Mouse (Mus musculus): Measurements from ENCODE around the gene Pakap. TPM values are rescaled to one million over a fixed set of nuclear protein-coding genes. Genes with fewer than 3 reads are reported as not detected.
A peak's percentile ranks its signal among the peaks of the same experiment; 100 is the strongest.
"Not testable (repeated sequence)": the region's sequence is repeated elsewhere in the genome, so short reads cannot be mapped to it uniquely, and the experiment has no call there.

Pakap gene
- polyA plus RNA-seq, 1 experiment from 2014 or later, result 22.9 TPM

DNA sequence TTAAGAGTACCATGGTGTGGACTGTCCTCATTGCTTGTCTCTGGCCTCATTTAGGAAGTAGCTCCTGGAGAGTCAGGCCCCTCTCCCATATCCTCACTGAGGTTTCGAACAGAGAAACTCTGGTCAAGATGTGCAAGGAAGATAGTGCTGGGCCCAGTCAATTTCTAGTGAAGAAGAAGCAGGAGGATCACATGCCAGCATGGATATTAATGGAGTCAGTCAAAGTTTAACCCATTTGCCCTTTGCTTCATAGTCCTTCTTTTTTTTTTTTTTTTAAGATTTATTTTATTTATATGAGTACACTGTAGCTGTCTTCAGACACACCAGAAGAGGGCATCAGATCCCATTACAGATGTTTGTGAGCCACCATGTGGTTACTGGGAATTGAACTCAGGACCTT is 321.0 kb downstream of the Pakap start:
- not testable (repeated sequence) for DNase-seq (ENCODE audit: low spot score); H3K27ac ChIP-seq (replicated peaks; ENCODE audit: low read depth, low read length); H3K4me3 ChIP-seq (ENCODE audit: low read depth, low read length); H3K4me2 ChIP-seq (ENCODE audit: low read depth, low read length); H3K27me3 ChIP-seq (ENCODE audit: control insufficient read depth, insufficient read depth, low read length); H3K4me1 ChIP-seq (ENCODE audit: control insufficient read depth, insufficient read depth, low read length); H3K9ac ChIP-seq (replicated peaks; ENCODE audit: low read length); H3K9me3 ChIP-seq (replicated peaks; ENCODE audit: control insufficient read depth, low read length); H3K36me3 ChIP-seq (replicated peaks; ENCODE audit: control insufficient read depth, insufficient read depth, low read depth, low read length); ATAC-seq (replicated peaks; ENCODE audit: insufficient number of reproducible peaks, low FRiP score, low TSS enrichment, low read depth)
- WGBS, result 94% methylated on average over 1 of the region's 1 CpGs

DNA sequence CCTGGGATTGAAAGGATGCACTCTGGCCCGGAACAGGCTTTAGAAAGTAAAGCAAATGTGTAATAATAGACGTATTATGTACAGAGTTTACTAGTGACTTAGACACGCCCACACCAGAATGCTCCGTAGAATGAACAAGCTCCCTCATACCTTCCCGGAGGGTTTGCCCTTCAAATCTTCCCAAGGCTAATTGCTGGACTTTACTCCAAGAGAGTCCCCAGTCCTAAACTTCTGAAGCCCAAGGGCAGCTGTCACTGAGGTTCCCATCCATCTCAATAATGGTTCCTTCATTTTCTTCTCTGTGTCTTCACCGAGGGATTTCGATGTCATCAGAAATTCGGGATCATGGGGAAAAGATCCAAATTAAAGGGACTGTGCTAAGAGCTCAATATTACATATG is 321.8 kb downstream of the Pakap start:
- 92% methylated on average over 8 of the region's 8 CpGs for WGBS
- no peak for ATAC-seq (replicated peaks; ENCODE audit: insufficient number of reproducible peaks, low FRiP score, low TSS enrichment, low read depth)
- no peak overlapping the region for H3K4me3 ChIP-seq (ENCODE audit: low read depth, low read length)
- H3K9me3 ChIP-seq (replicated peaks; ENCODE audit: control insufficient read depth, low read length), result no peaks in the 10 kb centered on the region
- no peaks in the 10 kb centered on the region for H3K36me3 ChIP-seq (replicated peaks; ENCODE audit: control insufficient read depth, insufficient read depth, low read depth, low read length)
- no peaks in the 10 kb centered on the region for H3K27me3 ChIP-seq (ENCODE audit: control insufficient read depth, insufficient read depth, low read length)
- no peak overlapping the region for H3K4me2 ChIP-seq (ENCODE audit: low read depth, low read length)
- no peak overlapping the region for H3K27ac ChIP-seq (replicated peaks; ENCODE audit: low read depth, low read length)
- no peaks in the 10 kb centered on the region for H3K4me1 ChIP-seq (ENCODE audit: control insufficient read depth, insufficient read depth, low read length)
- no peak for DNase-seq (ENCODE audit: low spot score)
- no peak overlapping the region for H3K9ac ChIP-seq (replicated peaks; ENCODE audit: low read length)

DNA sequence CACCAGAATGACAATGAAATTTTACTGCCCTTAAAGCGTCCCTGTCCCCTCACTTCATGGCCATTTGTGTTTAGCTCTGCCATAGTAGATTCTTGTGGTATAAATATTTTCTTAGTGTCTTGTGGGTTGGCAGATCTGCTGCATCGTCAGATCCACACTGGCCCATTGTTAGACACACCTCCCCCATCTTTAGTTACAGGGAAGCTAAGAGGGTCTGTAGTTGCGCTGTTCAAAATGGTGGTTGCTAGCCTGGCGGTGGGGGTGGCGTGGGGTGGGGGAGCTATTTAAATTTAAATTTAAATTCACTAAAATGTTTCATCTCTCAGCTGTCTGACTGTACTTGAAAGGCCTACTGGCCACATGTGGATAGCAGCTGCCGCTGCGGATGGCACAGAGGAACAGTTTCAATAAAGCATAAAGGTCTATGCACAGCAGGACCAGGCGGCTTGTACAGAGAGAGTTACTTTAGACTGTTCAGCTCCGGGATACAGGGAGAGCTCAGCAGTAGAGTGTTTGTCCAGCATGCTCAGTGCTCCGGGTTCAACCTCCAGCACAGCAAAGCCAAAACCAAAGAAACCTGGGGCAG is 324.1 kb downstream of the Pakap start:
- H3K4me1 ChIP-seq (ENCODE audit: control insufficient read depth, insufficient read depth, low read length), result peaks cover 4% of the 10 kb centered on the region
- no peaks in the 10 kb centered on the region for H3K36me3 ChIP-seq (replicated peaks; ENCODE audit: control insufficient read depth, insufficient read depth, low read depth, low read length)
- H3K4me2 ChIP-seq (ENCODE audit: low read depth, low read length), result no peak overlapping the region
- H3K27ac ChIP-seq (replicated peaks; ENCODE audit: low read depth, low read length), result no peak overlapping the region
- no peaks in the 10 kb centered on the region for H3K27me3 ChIP-seq (ENCODE audit: control insufficient read depth, insufficient read depth, low read length)
- ATAC-seq (replicated peaks; ENCODE audit: insufficient number of reproducible peaks, low FRiP score, low TSS enrichment, low read depth) (no peak; the same call in 1 of the 2 replicates), DNase-seq (ENCODE audit: low spot score) (peak; percentile 27)
- no peaks in the 10 kb centered on the region for H3K9me3 ChIP-seq (replicated peaks; ENCODE audit: control insufficient read depth, low read length)
- no peak overlapping the region for H3K4me3 ChIP-seq (ENCODE audit: low read depth, low read length)
- no peak overlapping the region for H3K9ac ChIP-seq (replicated peaks; ENCODE audit: low read length)
- WGBS, result 62% methylated on average over 10 of the region's 10 CpGs

DNA sequence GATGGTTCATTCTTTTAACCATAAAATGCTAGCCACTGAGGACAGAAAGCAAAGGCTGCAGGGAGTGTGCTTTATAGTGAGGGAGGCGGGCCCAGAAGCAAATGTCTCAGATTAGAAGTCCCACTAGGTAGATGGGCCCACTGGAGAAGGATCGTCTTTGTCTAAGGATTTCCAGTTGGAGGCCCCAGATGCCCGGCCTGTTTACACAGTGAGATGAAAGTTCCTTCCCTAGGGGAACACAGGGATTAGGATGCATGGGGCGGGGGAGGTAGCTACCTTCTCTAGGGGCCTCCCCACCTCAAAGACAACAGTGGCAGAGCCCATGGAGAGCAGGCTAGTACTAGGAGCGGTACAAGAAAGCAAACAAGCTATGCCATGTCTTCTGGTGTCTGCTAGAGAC is 327.2 kb downstream of the Pakap start:
- Histone ChIP-seq H3K27me3 (ENCODE audit: control insufficient read depth, insufficient read depth, low read length) (no peaks in the 10 kb centered on the region), H3K4me1 (ENCODE audit: control insufficient read depth, insufficient read depth, low read length) (peaks cover 5% of the 10 kb centered on the region), H3K9ac (replicated peaks; ENCODE audit: low read length) (no peak overlapping the region), H3K36me3 (replicated peaks; ENCODE audit: control insufficient read depth, insufficient read depth, low read depth, low read length) (no peaks in the 10 kb centered on the region), H3K4me3 (ENCODE audit: low read depth, low read length) (no peak overlapping the region), H3K4me2 (ENCODE audit: low read depth, low read length) (no peak overlapping the region), H3K27ac (replicated peaks; ENCODE audit: low read depth, low read length) (no peak overlapping the region), H3K9me3 (replicated peaks; ENCODE audit: control insufficient read depth, low read length) (no peaks in the 10 kb centered on the region)
- DNase-seq (ENCODE audit: low spot score) (no peak), ATAC-seq (replicated peaks; ENCODE audit: insufficient number of reproducible peaks, low FRiP score, low TSS enrichment, low read depth) (no peak)
- WGBS, result 36% methylated on average over 5 of the region's 5 CpGs

DNA sequence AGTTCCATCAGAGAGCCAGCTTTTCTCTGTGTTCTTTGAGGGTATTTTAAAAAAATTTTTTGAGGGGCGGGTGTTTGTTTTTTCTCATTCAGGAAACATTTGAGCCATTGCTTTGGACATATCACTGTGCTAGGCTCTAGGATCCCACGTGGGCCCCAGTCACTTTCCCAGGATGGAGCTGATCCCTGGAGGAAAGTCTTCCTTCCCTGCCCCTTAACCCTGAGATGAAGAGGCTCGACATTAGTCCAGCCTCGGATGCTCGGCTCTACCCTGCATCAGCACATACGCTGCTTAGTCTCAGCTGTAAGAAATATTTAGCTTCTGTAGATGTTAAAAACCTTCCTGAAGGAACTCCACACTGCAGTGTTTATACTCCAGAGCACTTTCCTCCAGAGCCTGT is 327.9 kb downstream of the Pakap start:
- H3K27me3 ChIP-seq (ENCODE audit: control insufficient read depth, insufficient read depth, low read length), result no peaks in the 10 kb centered on the region
- H3K4me3 ChIP-seq (ENCODE audit: low read depth, low read length), result no peak overlapping the region
- H3K27ac ChIP-seq (replicated peaks; ENCODE audit: low read depth, low read length), result no peak overlapping the region
- H3K4me2 ChIP-seq (ENCODE audit: low read depth, low read length), result no peak overlapping the region
- WGBS, result 58% methylated on average over 6 of the region's 6 CpGs
- ATAC-seq (replicated peaks; ENCODE audit: insufficient number of reproducible peaks, low FRiP score, low TSS enrichment, low read depth) (no peak), DNase-seq (ENCODE audit: low spot score) (no peak)
- no peaks in the 10 kb centered on the region for H3K36me3 ChIP-seq (replicated peaks; ENCODE audit: control insufficient read depth, insufficient read depth, low read depth, low read length)
- H3K4me1 ChIP-seq (ENCODE audit: control insufficient read depth, insufficient read depth, low read length), result peaks cover 5% of the 10 kb centered on the region
- no peak overlapping the region for H3K9ac ChIP-seq (replicated peaks; ENCODE audit: low read length)
- no peaks in the 10 kb centered on the region for H3K9me3 ChIP-seq (replicated peaks; ENCODE audit: control insufficient read depth, low read length)

DNA sequence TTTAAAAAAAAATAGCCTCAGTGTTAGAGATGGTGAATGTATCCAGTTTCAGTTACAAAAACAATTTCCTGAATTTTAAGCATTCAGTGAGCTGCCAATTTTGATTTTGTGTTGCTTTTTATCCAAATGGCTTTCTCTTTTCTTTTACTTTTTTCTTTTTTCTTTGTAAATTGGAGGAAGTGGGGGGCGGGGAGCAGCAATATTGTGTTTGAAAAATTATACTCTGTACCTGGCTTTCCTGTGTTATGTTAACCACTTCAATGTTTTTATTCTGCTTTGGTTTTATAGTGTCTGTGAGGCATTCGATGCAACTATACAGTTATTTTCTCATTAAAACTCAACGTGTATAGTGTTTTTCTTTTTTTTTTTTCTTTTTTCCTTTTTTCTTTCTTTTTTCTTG is 328.7 kb downstream of the Pakap start:
- H3K36me3 ChIP-seq (replicated peaks; ENCODE audit: control insufficient read depth, insufficient read depth, low read depth, low read length), result no peaks in the 10 kb centered on the region
- H3K9me3 ChIP-seq (replicated peaks; ENCODE audit: control insufficient read depth, low read length), result no peaks in the 10 kb centered on the region
- 65% methylated on average over 3 of the region's 3 CpGs for WGBS
- no peaks in the 10 kb centered on the region for H3K27me3 ChIP-seq (ENCODE audit: control insufficient read depth, insufficient read depth, low read length)
- no peak overlapping the region for H3K9ac ChIP-seq (replicated peaks; ENCODE audit: low read length)
- ATAC-seq (replicated peaks; ENCODE audit: insufficient number of reproducible peaks, low FRiP score, low TSS enrichment, low read depth), result no peak
- no peak overlapping the region for H3K4me3 ChIP-seq (ENCODE audit: low read depth, low read length)
- H3K27ac ChIP-seq (replicated peaks; ENCODE audit: low read depth, low read length), result no peak overlapping the region
- H3K4me1 ChIP-seq (ENCODE audit: control insufficient read depth, insufficient read depth, low read length), result peaks cover 5% of the 10 kb centered on the region
- no peak overlapping the region for H3K4me2 ChIP-seq (ENCODE audit: low read depth, low read length)
- no peak for DNase-seq (ENCODE audit: low spot score)

DNA sequence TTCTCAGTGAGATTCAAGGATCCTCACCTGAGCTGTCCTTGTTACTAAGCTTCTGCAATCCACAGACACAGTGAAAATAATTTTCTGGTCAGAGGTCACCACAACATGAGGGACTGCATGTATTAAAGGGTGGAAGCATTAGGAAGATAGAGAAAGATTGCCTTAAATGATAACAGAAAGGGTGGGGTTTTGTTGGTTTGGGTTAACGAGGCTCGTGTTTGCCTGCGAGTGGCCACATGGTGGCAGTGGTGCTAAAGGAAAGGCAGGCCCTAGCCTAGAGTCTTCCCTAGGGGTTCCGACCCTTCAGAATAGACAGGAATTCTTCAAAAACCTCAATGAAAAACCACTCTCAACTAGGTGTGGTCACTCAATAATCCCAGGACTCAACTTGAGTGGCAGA is 333.2 kb downstream of the Pakap start:
- DNase-seq (ENCODE audit: low spot score), result peak; percentile 67

DNA sequence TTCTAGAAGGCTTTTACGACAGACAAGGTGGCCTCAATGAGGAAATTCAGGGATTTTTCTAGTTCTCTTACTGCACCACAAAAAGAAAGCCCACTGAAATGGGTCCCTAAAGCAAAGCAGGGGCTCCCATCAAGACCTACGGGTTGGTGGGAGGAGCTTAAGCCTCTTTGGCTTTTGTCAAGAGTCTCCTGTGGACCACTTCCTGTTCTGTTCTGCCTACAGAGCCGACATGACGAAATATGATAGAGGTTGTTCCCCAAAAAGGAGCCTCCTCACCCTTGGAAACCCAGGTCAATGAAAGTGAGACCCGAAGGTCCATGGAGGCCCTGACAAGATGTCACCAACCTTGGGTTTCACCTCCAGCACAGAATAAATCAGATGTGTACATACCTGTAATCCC is 334.6 kb downstream of the Pakap start:
- Histone ChIP-seq H3K27me3 (ENCODE audit: control insufficient read depth, insufficient read depth, low read length) (no peaks in the 10 kb centered on the region), H3K9ac (replicated peaks; ENCODE audit: low read length) (no peak overlapping the region), H3K4me2 (ENCODE audit: low read depth, low read length) (no peak overlapping the region), H3K4me1 (ENCODE audit: control insufficient read depth, insufficient read depth, low read length) (no peaks in the 10 kb centered on the region), H3K4me3 (ENCODE audit: low read depth, low read length) (no peak overlapping the region), H3K36me3 (replicated peaks; ENCODE audit: control insufficient read depth, insufficient read depth, low read depth, low read length) (no peaks in the 10 kb centered on the region), H3K9me3 (replicated peaks; ENCODE audit: control insufficient read depth, low read length) (no peaks in the 10 kb centered on the region), H3K27ac (replicated peaks; ENCODE audit: low read depth, low read length) (no peak overlapping the region)
- WGBS, result 78% methylated on average over 5 of the region's 5 CpGs
- no peak for DNase-seq (ENCODE audit: low spot score)
- no peak for ATAC-seq (replicated peaks; ENCODE audit: insufficient number of reproducible peaks, low FRiP score, low TSS enrichment, low read depth)

More for the DNA sequence above, 333.2 kb downstream of the Pakap start:
- 14% methylated on average over 4 of the region's 4 CpGs for WGBS
- H3K4me3 ChIP-seq (ENCODE audit: low read depth, low read length), result no peak overlapping the region
- H3K9me3 ChIP-seq (replicated peaks; ENCODE audit: control insufficient read depth, low read length), result no peaks in the 10 kb centered on the region
- H3K36me3 ChIP-seq (replicated peaks; ENCODE audit: control insufficient read depth, insufficient read depth, low read depth, low read length), result no peaks in the 10 kb centered on the region
- no peak overlapping the region for H3K4me2 ChIP-seq (ENCODE audit: low read depth, low read length)
- no peak overlapping the region for H3K27ac ChIP-seq (replicated peaks; ENCODE audit: low read depth, low read length)
- no peak for ATAC-seq (replicated peaks; ENCODE audit: insufficient number of reproducible peaks, low FRiP score, low TSS enrichment, low read depth)
- H3K9ac ChIP-seq (replicated peaks; ENCODE audit: low read length), result no peak overlapping the region
- no peaks in the 10 kb centered on the region for H3K27me3 ChIP-seq (ENCODE audit: control insufficient read depth, insufficient read depth, low read length)
- peaks cover 3% of the 10 kb centered on the region for H3K4me1 ChIP-seq (ENCODE audit: control insufficient read depth, insufficient read depth, low read length)

Measured in embryonic facial prominence, embryonic 11.5 days (tissue).